Mouse (Mus musculus): Measurements from ENCODE around the gene Tor1aip2.

DNA sequence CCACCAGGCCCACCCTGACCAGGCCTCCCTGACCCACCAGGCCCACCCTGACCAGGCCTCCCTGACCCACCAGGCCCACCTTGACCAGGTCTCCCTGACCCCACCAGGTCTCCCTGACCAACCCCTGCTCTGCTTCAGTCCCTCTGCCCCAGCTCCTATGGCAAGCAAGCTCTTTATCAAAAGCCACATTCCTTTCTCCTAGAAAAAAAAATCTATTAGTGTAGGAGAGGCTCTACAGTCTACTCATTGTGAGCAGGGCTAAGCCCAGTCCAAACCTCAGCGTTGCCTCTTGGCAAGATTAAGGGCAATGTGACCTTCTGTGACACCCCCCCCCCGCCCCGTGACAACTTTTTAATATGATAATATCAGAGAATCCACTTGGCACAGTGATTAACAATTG is 49.4 kb downstream of the Tor1aip2 start:
- TF ChIP-seq CTCF (IDR thresholded peaks at IDR 0.05; ENCODE audit: low read depth, low read length) (no peak), POLR2A (IDR thresholded peaks at IDR 0.05; ENCODE audit: extremely low read depth, insufficient read depth, low read length) (no peak)
